Mouse (Mus musculus): ENCODE results near the gene Nkx6-2.

The Nkx6-2 gene

GRCm38 (mm10) chr7:139566533-139566932 lies 16.1 kb downstream of the Nkx6-2 start:
- no peak for DNase-seq (ENCODE audit: low spot score)

GRCm38 (mm10) chr7:139565998-139566397 lies 16.6 kb downstream of the Nkx6-2 start:
- DNase-seq (ENCODE audit: low spot score), result no peak

- DNase-seq (ENCODE audit: low spot score), result no peak
Measured at GRCm38 (mm10) chr7:139564161-139564560, 18.4 kb downstream of the Nkx6-2 start.

GRCm38 (mm10) chr7:139563425-139563824 lies 19.2 kb downstream of the Nkx6-2 start:
- no peak for DNase-seq (ENCODE audit: low spot score)

GRCm38 (mm10) chr7:139559659-139560058 lies 22.9 kb downstream of the Nkx6-2 start:
- DNase-seq (ENCODE audit: low spot score), result no peak

GRCm38 (mm10) chr7:139556746-139557526 lies 25.7 kb downstream of the Nkx6-2 start:
- DNase-seq (ENCODE audit: low spot score), result no peak

- DNase-seq (ENCODE audit: low spot score), result no peak
Measured at GRCm38 (mm10) chr7:139556331-139556730, 26.3 kb downstream of the Nkx6-2 start.

GRCm38 (mm10) chr7:139551519-139551918 lies 31.1 kb downstream of the Nkx6-2 start:
- no peak for DNase-seq (ENCODE audit: low spot score)

- no peak for DNase-seq (ENCODE audit: low spot score)
Measured at GRCm38 (mm10) chr7:139550086-139550783, 32.4 kb downstream of the Nkx6-2 start.

- no peak for DNase-seq (ENCODE audit: low spot score)
Measured at GRCm38 (mm10) chr7:139547325-139547724, 35.3 kb downstream of the Nkx6-2 start.

GRCm38 (mm10) chr7:139544706-139545625 lies 37.6 kb downstream of the Nkx6-2 start:
- no peak for DNase-seq (ENCODE audit: low spot score)

GRCm38 (mm10) chr7:139541422-139541821 lies 41.2 kb downstream of the Nkx6-2 start:
- DNase-seq (ENCODE audit: low spot score), result no peak

- DNase-seq (ENCODE audit: low spot score), result no peak
Measured at GRCm38 (mm10) chr7:139540601-139541000, 42.0 kb downstream of the Nkx6-2 start.

GRCm38 (mm10) chr7:139538541-139538940 lies 44.1 kb downstream of the Nkx6-2 start:
- no peak for DNase-seq (ENCODE audit: low spot score)

GRCm38 (mm10) chr7:139537831-139538230 lies 44.8 kb downstream of the Nkx6-2 start:
- no peak for DNase-seq (ENCODE audit: low spot score)

GRCm38 (mm10) chr7:139536831-139537230 lies 45.8 kb downstream of the Nkx6-2 start:
- DNase-seq (ENCODE audit: low spot score), result no peak

- no peak for DNase-seq (ENCODE audit: low spot score)
Measured at GRCm38 (mm10) chr7:139536331-139536730, 46.3 kb downstream of the Nkx6-2 start.

GRCm38 (mm10) chr7:139531428-139531801 lies 51.2 kb downstream of the Nkx6-2 start:
- DNase-seq (ENCODE audit: low spot score), result no peak

GRCm38 (mm10) chr7:139530591-139531427 lies 51.8 kb downstream of the Nkx6-2 start:
- no peak for DNase-seq (ENCODE audit: low spot score)
